Mouse (Mus musculus): ENCODE data around the gene Abt1. TPM values are rescaled to one million over a fixed set of nuclear protein-coding genes. Genes with fewer than 3 reads are reported as not detected.
"Not testable (repeated sequence)": the region's sequence is repeated elsewhere in the genome, so short reads cannot be mapped to it uniquely, and the experiment has no call there.

Abt1 gene
- polyA plus RNA-seq, 1 experiment from 2014 or later, result 13.7 TPM

GRCm38 (mm10) chr13:23400771-23401682 lies 22.6 kb downstream of the Abt1 start:
- no peaks in the 10 kb centered on the region for H3K36me3 ChIP-seq (ENCODE audit: control insufficient read depth, insufficient read depth, low read length)
- ATAC-seq (ENCODE audit: insufficient read depth, low FRiP score, low TSS enrichment) (no peak), DNase-seq (ENCODE audit: low spot score) (no peak)
- peaks cover 2% of the 10 kb centered on the region; the same call in 1 of the 2 replicates for H3K27me3 ChIP-seq (ENCODE audit: control insufficient read depth, insufficient read depth, low read length)
- no peaks in the 10 kb centered on the region for H3K9me3 ChIP-seq (ENCODE audit: control insufficient read depth, low read length)
- WGBS, result 5% methylated on average over 24 of the region's 24 CpGs
- H3K4me3 ChIP-seq (ENCODE audit: low read depth, low read length), result no peak overlapping the region; the same call in 1 of the 2 replicates
- H3K9ac ChIP-seq (ENCODE audit: low read length), result no peak overlapping the region
- H3K27ac ChIP-seq (ENCODE audit: low read depth, low read length), result no peak overlapping the region
- peak overlapping the region; percentile 45; the same call in 1 of the 2 replicates for H3K4me2 ChIP-seq (ENCODE audit: low read depth)
- H3K4me1 ChIP-seq (ENCODE audit: control insufficient read depth, insufficient read depth, low read length), result no peaks in the 10 kb centered on the region

- not testable (repeated sequence) for H3K36me3 ChIP-seq (ENCODE audit: control insufficient read depth, insufficient read depth, low read length); H3K9ac ChIP-seq (ENCODE audit: low read length); H3K27ac ChIP-seq (ENCODE audit: low read depth, low read length); H3K4me3 ChIP-seq (ENCODE audit: low read depth, low read length); H3K4me1 ChIP-seq (ENCODE audit: control insufficient read depth, insufficient read depth, low read length); H3K4me2 ChIP-seq (ENCODE audit: low read depth); H3K9me3 ChIP-seq (ENCODE audit: control insufficient read depth, low read length); ATAC-seq (ENCODE audit: insufficient read depth, low FRiP score, low TSS enrichment)
- peaks cover 19% of the 10 kb centered on the region for H3K27me3 ChIP-seq (ENCODE audit: control insufficient read depth, insufficient read depth, low read length)
- 8% methylated on average over 14 of the region's 14 CpGs for WGBS
- peak; percentile 34 for DNase-seq (ENCODE audit: low spot score)
Measured at GRCm38 (mm10) chr13:23396913-23397312, 26.8 kb downstream of the Abt1 start.

- Histone ChIP-seq H3K9me3 (ENCODE audit: control insufficient read depth, low read length) (no peaks in the 10 kb centered on the region), H3K36me3 (ENCODE audit: control insufficient read depth, insufficient read depth, low read length) (no peaks in the 10 kb centered on the region), H3K27ac (ENCODE audit: low read depth, low read length) (no peak overlapping the region), H3K9ac (ENCODE audit: low read length) (peak overlapping the region; percentile 49), H3K27me3 (ENCODE audit: control insufficient read depth, insufficient read depth, low read length) (peaks cover 19% of the 10 kb centered on the region), H3K4me2 (ENCODE audit: low read depth) (peak overlapping the region; percentile 78), H3K4me1 (ENCODE audit: control insufficient read depth, insufficient read depth, low read length) (no peaks in the 10 kb centered on the region), H3K4me3 (ENCODE audit: low read depth, low read length) (peak overlapping the region; percentile 47)
- peak; percentile 65 for DNase-seq (ENCODE audit: low spot score)
- WGBS, result 0% methylated on average over 31 of the region's 31 CpGs
- no peak for ATAC-seq (ENCODE audit: insufficient read depth, low FRiP score, low TSS enrichment)
Measured at GRCm38 (mm10) chr13:23396246-23396703, 27.4 kb downstream of the Abt1 start.

- Histone ChIP-seq H3K4me1 (ENCODE audit: control insufficient read depth, insufficient read depth, low read length) (no peaks in the 10 kb centered on the region), H3K36me3 (ENCODE audit: control insufficient read depth, insufficient read depth, low read length) (no peaks in the 10 kb centered on the region), H3K4me2 (ENCODE audit: low read depth) (peak overlapping the region; percentile 78), H3K27me3 (ENCODE audit: control insufficient read depth, insufficient read depth, low read length) (peaks cover 19% of the 10 kb centered on the region), H3K4me3 (ENCODE audit: low read depth, low read length) (peak overlapping the region; percentile 47), H3K9me3 (ENCODE audit: control insufficient read depth, low read length) (no peaks in the 10 kb centered on the region), H3K27ac (ENCODE audit: low read depth, low read length) (no peak overlapping the region), H3K9ac (ENCODE audit: low read length) (peak overlapping the region; percentile 49; the same call in 1 of the 2 replicates)
- 4% methylated on average over 43 of the region's 43 CpGs for WGBS
- ATAC-seq (ENCODE audit: insufficient read depth, low FRiP score, low TSS enrichment) (no peak), DNase-seq (ENCODE audit: low spot score) (peak; percentile 56)
Measured at GRCm38 (mm10) chr13:23395301-23396245, 28.1 kb downstream of the Abt1 start.

- ATAC-seq (ENCODE audit: insufficient read depth, low FRiP score, low TSS enrichment) (no peak), DNase-seq (ENCODE audit: low spot score) (no peak)
- H3K4me1 ChIP-seq (ENCODE audit: control insufficient read depth, insufficient read depth, low read length), result no peaks in the 10 kb centered on the region
- H3K9ac ChIP-seq (ENCODE audit: low read length), result no peak overlapping the region
- H3K4me3 ChIP-seq (ENCODE audit: low read depth, low read length), result no peak overlapping the region
- WGBS, result 85% methylated on average over 1 of the region's 1 CpGs
- no peak overlapping the region for H3K4me2 ChIP-seq (ENCODE audit: low read depth)
- no peaks in the 10 kb centered on the region for H3K36me3 ChIP-seq (ENCODE audit: control insufficient read depth, insufficient read depth, low read length)
- no peaks in the 10 kb centered on the region for H3K27me3 ChIP-seq (ENCODE audit: control insufficient read depth, insufficient read depth, low read length)
- no peak overlapping the region for H3K27ac ChIP-seq (ENCODE audit: low read depth, low read length)
- H3K9me3 ChIP-seq (ENCODE audit: control insufficient read depth, low read length), result no peaks in the 10 kb centered on the region
Measured at GRCm38 (mm10) chr13:23387548-23387947, 36.1 kb downstream of the Abt1 start.

GRCm38 (mm10) chr13:23383127-23383526 lies 40.5 kb downstream of the Abt1 start:
- H3K27ac ChIP-seq (ENCODE audit: low read depth, low read length), result no peak overlapping the region
- no peak overlapping the region for H3K4me2 ChIP-seq (ENCODE audit: low read depth)
- no peaks in the 10 kb centered on the region for H3K9me3 ChIP-seq (ENCODE audit: control insufficient read depth, low read length)
- H3K4me1 ChIP-seq (ENCODE audit: control insufficient read depth, insufficient read depth, low read length), result no peaks in the 10 kb centered on the region
- 74% methylated on average over 1 of the region's 1 CpGs for whole genome bisulfite sequencing
- no peak overlapping the region for H3K4me3 ChIP-seq (ENCODE audit: low read depth, low read length)
- H3K9ac ChIP-seq (ENCODE audit: low read length), result no peak overlapping the region
- H3K36me3 ChIP-seq (ENCODE audit: control insufficient read depth, insufficient read depth, low read length), result no peaks in the 10 kb centered on the region
- ATAC-seq (ENCODE audit: insufficient read depth, low FRiP score, low TSS enrichment) (no peak), DNase-seq (ENCODE audit: low spot score) (no peak)
- H3K27me3 ChIP-seq (ENCODE audit: control insufficient read depth, insufficient read depth, low read length), result no peaks in the 10 kb centered on the region

- H3K4me2 ChIP-seq (ENCODE audit: low read depth), result no peak overlapping the region
- DNase-seq (ENCODE audit: low spot score) (no peak), ATAC-seq (ENCODE audit: insufficient read depth, low FRiP score, low TSS enrichment) (no peak)
- no peak overlapping the region for H3K9ac ChIP-seq (ENCODE audit: low read length)
- no peaks in the 10 kb centered on the region for H3K36me3 ChIP-seq (ENCODE audit: control insufficient read depth, insufficient read depth, low read length)
- no peak overlapping the region for H3K4me3 ChIP-seq (ENCODE audit: low read depth, low read length)
- H3K9me3 ChIP-seq (ENCODE audit: control insufficient read depth, low read length), result no peaks in the 10 kb centered on the region
- H3K27ac ChIP-seq (ENCODE audit: low read depth, low read length), result no peak overlapping the region
- peaks cover 7% of the 10 kb centered on the region; the same call in 1 of the 2 replicates for H3K4me1 ChIP-seq (ENCODE audit: control insufficient read depth, insufficient read depth, low read length)
- H3K27me3 ChIP-seq (ENCODE audit: control insufficient read depth, insufficient read depth, low read length), result no peaks in the 10 kb centered on the region
- whole genome bisulfite sequencing, result 91% methylated on average over 1 of the region's 1 CpGs
Measured at GRCm38 (mm10) chr13:23372433-23372832, 51.2 kb downstream of the Abt1 start.

- no peak overlapping the region for H3K4me2 ChIP-seq (ENCODE audit: low read depth)
- no peak for ATAC-seq (ENCODE audit: insufficient read depth, low FRiP score, low TSS enrichment)
- no peak overlapping the region for H3K27ac ChIP-seq (ENCODE audit: low read depth, low read length)
- WGBS, result 93% methylated on average over 4 of the region's 4 CpGs
- DNase-seq (ENCODE audit: low spot score), result no peak
- no peaks in the 10 kb centered on the region for H3K36me3 ChIP-seq (ENCODE audit: control insufficient read depth, insufficient read depth, low read length)
- no peaks in the 10 kb centered on the region for H3K27me3 ChIP-seq (ENCODE audit: control insufficient read depth, insufficient read depth, low read length)
- no peaks in the 10 kb centered on the region for H3K9me3 ChIP-seq (ENCODE audit: control insufficient read depth, low read length)
- peaks cover 7% of the 10 kb centered on the region; the same call in 1 of the 2 replicates for H3K4me1 ChIP-seq (ENCODE audit: control insufficient read depth, insufficient read depth, low read length)
- H3K4me3 ChIP-seq (ENCODE audit: low read depth, low read length), result no peak overlapping the region
- H3K9ac ChIP-seq (ENCODE audit: low read length), result no peak overlapping the region
Measured at GRCm38 (mm10) chr13:23370075-23370474, 53.6 kb downstream of the Abt1 start.
